Mouse (Mus musculus): ENCODE data around the gene Rpl13. TPM values are rescaled to one million over a fixed set of nuclear protein-coding genes. Genes with fewer than 3 reads are reported as not detected.
A peak's percentile ranks its signal among the peaks of the same experiment; 100 is the strongest.
"Not testable (repeated sequence)": the region's sequence is repeated elsewhere in the genome, so short reads cannot be mapped to it uniquely, and the experiment has no call there.

Rpl13 gene
- total and polyA plus RNA-seq, 3 experiments = 904 to 4,220 (median 3,523) TPM

- Histone ChIP-seq H3K4me3 (ENCODE audit: low read depth, low read length) (no peak overlapping the region), H3K36me3 (replicated peaks) (peaks cover 58% of the 10 kb centered on the region), H3K4me1 (ENCODE audit: insufficient read depth, low read depth, low read length) (peaks cover 24% of the 10 kb centered on the region), H3K27me3 (ENCODE audit: insufficient read depth, low read length) (no peaks in the 10 kb centered on the region), H3K9me3 (replicated peaks) (no peaks in the 10 kb centered on the region)
- no peak for ATAC-seq (ENCODE audit: extremely low read depth, insufficient number of reproducible peaks, low FRiP score, poor library complexity, severe bottlenecking)
- TF ChIP-seq GATA2 (IDR thresholded peaks at IDR 0.05; ENCODE audit: borderline replicate concordance, low read depth, low read length) (no peak), TAL1 (conservative IDR thresholded peaks at IDR 0.05; ENCODE audit: low read depth, low read length) (no peak), CTCF (IDR thresholded peaks at IDR 0.05; ENCODE audit: low read depth, low read length) (no peak), GATA1 (IDR thresholded peaks at IDR 0.05; ENCODE audit: borderline replicate concordance, low read length) (no peak), POLR2AphosphoS5 (IDR thresholded peaks at IDR 0.05; ENCODE audit: insufficient replicate concordance, low read depth, low read length) (no peak)
- no peak for DNase-seq (ENCODE audit: low spot score)
Measured at GRCm38 (mm10) chr8:123097216-123097615, 4.9 kb upstream of the Rpl13 start.

DNA sequence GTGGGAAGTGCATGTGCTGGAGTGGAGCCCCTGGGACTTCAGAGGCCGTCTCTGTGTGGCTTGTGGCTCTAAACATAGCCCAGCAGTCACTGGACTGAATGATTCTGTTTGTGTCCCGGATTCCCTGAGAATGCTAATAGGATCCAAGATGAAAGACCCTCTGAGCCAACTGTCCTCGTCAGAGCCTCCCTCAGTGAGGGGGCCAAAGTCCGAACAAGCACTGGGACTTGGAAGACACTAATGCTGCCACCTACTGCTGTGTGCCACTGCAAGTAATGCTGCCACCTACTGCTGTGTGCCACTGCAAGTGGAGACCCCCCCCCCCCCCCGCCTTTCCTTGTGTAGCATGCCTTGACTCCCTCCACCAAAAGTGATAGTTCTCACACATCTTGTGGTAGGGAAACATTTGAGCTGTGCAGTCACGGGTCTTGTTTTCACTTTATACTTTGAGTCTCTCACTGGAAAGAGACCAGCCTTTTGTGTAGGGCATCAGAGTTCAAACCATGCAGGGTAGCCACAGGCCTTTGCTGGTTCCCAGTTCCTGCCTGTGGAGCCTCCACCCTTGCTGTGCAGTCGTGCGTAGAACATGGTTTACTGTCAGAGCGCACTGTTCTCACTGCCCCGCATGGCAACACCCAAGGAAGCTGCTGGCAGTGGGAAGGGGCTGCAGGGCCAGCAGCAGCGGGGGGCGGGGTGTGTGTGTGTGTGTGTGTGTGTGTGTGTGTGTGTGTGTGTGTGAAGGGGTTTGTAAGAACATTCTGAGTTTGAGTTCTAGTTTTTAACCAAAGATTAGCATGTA, 4.2 kb upstream of the Rpl13 start:
- TF ChIP-seq CTCF (IDR thresholded peaks at IDR 0.05; ENCODE audit: low read depth, low read length) = no peak
- TF ChIP-seq GATA2 (IDR thresholded peaks at IDR 0.05; ENCODE audit: borderline replicate concordance, low read depth, low read length) = no peak
- no peak for TF ChIP-seq GATA1 (IDR thresholded peaks at IDR 0.05; ENCODE audit: borderline replicate concordance, low read length)
- no peak for TF ChIP-seq TAL1 (conservative IDR thresholded peaks at IDR 0.05; ENCODE audit: low read depth, low read length)
- no peak for TF ChIP-seq POLR2AphosphoS5 (IDR thresholded peaks at IDR 0.05; ENCODE audit: insufficient replicate concordance, low read depth, low read length)
- ATAC-seq (ENCODE audit: extremely low read depth, insufficient number of reproducible peaks, low FRiP score, poor library complexity, severe bottlenecking) = no peak
- Histone ChIP-seq H3K4me3 (ENCODE audit: low read depth, low read length) (peak overlapping the region; percentile 54; the same call in 1 of the 2 replicates), H3K4me1 (ENCODE audit: insufficient read depth, low read depth, low read length) (peaks cover 24% of the 10 kb centered on the region), H3K27me3 (ENCODE audit: insufficient read depth, low read length) (no peaks in the 10 kb centered on the region), H3K9me3 (replicated peaks) (no peaks in the 10 kb centered on the region), H3K36me3 (replicated peaks) (peaks cover 59% of the 10 kb centered on the region)
- DNase-seq (ENCODE audit: low spot score) = peak; percentile 34

DNA sequence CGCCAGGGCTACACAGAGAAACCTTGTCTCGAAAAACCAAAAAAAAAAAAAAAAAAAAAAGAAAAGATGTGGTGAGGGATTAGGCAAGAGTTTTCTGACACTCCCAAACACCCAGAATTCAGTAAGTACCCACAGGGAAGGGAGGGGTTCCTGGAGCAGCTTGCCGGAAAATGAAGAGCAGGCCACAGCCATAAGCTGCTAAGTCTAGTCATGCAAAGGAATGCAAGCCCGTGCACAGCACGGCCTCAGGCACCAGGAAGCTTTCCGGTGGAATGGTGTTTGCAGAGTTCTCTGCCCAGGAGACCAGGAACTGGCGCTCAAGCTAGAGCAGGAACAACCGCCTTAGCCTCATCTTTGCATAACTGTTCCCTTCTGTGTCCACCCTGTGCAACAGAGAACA, 1.9 kb upstream of the Rpl13 start:
- H3K27me3 ChIP-seq (ENCODE audit: insufficient read depth, low read length) = no peaks in the 10 kb centered on the region

DNA sequence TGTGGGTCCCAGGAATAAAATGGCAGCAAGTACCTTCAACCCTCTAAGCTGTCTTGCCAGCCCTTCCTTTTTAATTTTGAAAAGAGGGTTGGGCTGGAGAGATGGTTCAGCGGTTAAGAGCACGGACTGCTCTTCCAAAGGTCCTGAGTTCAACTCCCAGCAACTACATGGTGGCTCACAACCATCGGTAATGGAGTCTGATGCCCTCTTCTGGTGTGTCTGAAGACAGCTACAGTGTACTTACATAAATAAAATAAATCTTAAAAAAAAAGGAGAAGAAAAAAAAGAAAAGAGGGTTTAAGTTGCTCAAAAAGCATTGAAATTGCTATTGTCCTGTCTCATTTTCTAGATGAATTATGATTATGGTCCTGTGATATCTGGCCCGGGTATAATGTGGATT, 906 bp upstream of the Rpl13 start:
- H3K36me3 ChIP-seq (replicated peaks) = peaks cover 58% of the 10 kb centered on the region
- H3K4me3 ChIP-seq (ENCODE audit: low read depth, low read length) = no peak overlapping the region

More for the DNA sequence above, 1.9 kb upstream of the Rpl13 start:
- Histone ChIP-seq H3K4me3 (ENCODE audit: low read depth, low read length) (no peak overlapping the region), H3K4me1 (ENCODE audit: insufficient read depth, low read depth, low read length) (peaks cover 34% of the 10 kb centered on the region), H3K9me3 (replicated peaks) (no peaks in the 10 kb centered on the region), H3K36me3 (replicated peaks) (peaks cover 59% of the 10 kb centered on the region)
- TF ChIP-seq POLR2AphosphoS5 (IDR thresholded peaks at IDR 0.05; ENCODE audit: insufficient replicate concordance, low read depth, low read length) (no peak), GATA2 (IDR thresholded peaks at IDR 0.05; ENCODE audit: borderline replicate concordance, low read depth, low read length) (no peak), GATA1 (IDR thresholded peaks at IDR 0.05; ENCODE audit: borderline replicate concordance, low read length) (no peak), TAL1 (conservative IDR thresholded peaks at IDR 0.05; ENCODE audit: low read depth, low read length) (no peak), CTCF (IDR thresholded peaks at IDR 0.05; ENCODE audit: low read depth, low read length) (no peak)
- ATAC-seq (ENCODE audit: extremely low read depth, insufficient number of reproducible peaks, low FRiP score, poor library complexity, severe bottlenecking) = no peak
- no peak for DNase-seq (ENCODE audit: low spot score)

GRCm38 (mm10) chr8:123102855-123103254, 705 bp downstream of the Rpl13 start:
- not testable (repeated sequence) for DNase-seq (ENCODE audit: low spot score); H3K9me3 ChIP-seq (replicated peaks); ATAC-seq (ENCODE audit: extremely low read depth, insufficient number of reproducible peaks, low FRiP score, poor library complexity, severe bottlenecking); H3K27me3 ChIP-seq (ENCODE audit: insufficient read depth, low read length)
- Histone ChIP-seq H3K4me1 (ENCODE audit: insufficient read depth, low read depth, low read length) (peaks cover 31% of the 10 kb centered on the region), H3K4me3 (ENCODE audit: low read depth, low read length) (peak overlapping the region; percentile 90), H3K36me3 (replicated peaks) (peaks cover 46% of the 10 kb centered on the region)

More for the DNA sequence above, 906 bp upstream of the Rpl13 start:
- peaks cover 35% of the 10 kb centered on the region for H3K4me1 ChIP-seq (ENCODE audit: insufficient read depth, low read depth, low read length)
- H3K27me3 ChIP-seq (ENCODE audit: insufficient read depth, low read length) = no peaks in the 10 kb centered on the region
- ATAC-seq (ENCODE audit: extremely low read depth, insufficient number of reproducible peaks, low FRiP score, poor library complexity, severe bottlenecking) (no peak), DNase-seq (ENCODE audit: low spot score) (no peak)
- H3K9me3 ChIP-seq (replicated peaks) = no peaks in the 10 kb centered on the region
- TF ChIP-seq TAL1 (conservative IDR thresholded peaks at IDR 0.05; ENCODE audit: low read depth, low read length) (no peak), CTCF (IDR thresholded peaks at IDR 0.05; ENCODE audit: low read depth, low read length) (no peak), GATA2 (IDR thresholded peaks at IDR 0.05; ENCODE audit: borderline replicate concordance, low read depth, low read length) (no peak), POLR2AphosphoS5 (IDR thresholded peaks at IDR 0.05; ENCODE audit: insufficient replicate concordance, low read depth, low read length) (no peak), GATA1 (IDR thresholded peaks at IDR 0.05; ENCODE audit: borderline replicate concordance, low read length) (no peak)

DNA sequence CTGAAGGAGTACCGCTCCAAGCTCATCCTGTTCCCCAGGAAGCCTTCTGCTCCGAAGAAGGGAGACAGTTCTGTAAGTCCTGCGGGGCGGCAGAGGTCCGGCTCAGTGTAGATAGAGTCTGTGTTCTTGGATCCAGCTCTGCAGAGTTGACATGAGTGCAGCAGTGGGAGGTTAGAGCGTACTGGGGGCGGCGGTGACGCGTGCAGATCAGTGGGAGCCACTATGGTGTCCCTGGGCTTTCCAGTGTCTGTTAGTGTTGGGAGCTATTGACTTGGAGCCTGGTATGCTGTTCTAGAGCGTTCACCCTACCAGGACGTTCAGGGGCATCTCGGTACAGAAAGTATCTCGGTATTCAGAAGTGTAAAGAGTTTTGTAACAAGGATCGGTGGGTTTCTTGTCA, 1.1 kb downstream of the Rpl13 start:
- Histone ChIP-seq H3K27me3 (ENCODE audit: insufficient read depth, low read length) (no peaks in the 10 kb centered on the region), H3K9me3 (replicated peaks) (no peaks in the 10 kb centered on the region), H3K36me3 (replicated peaks) (peaks cover 43% of the 10 kb centered on the region), H3K4me1 (ENCODE audit: insufficient read depth, low read depth, low read length) (peaks cover 27% of the 10 kb centered on the region), H3K4me3 (ENCODE audit: low read depth, low read length) (peak overlapping the region; percentile 90)
- no peak for ATAC-seq (ENCODE audit: extremely low read depth, insufficient number of reproducible peaks, low FRiP score, poor library complexity, severe bottlenecking)
- no peak for DNase-seq (ENCODE audit: low spot score)
- TF ChIP-seq POLR2AphosphoS5 (IDR thresholded peaks at IDR 0.05; ENCODE audit: insufficient replicate concordance, low read depth, low read length) = 0 out of 2 replicates have a peak, but pooled peaks have one; percentile 45
- no peak for TF ChIP-seq GATA1 (IDR thresholded peaks at IDR 0.05; ENCODE audit: borderline replicate concordance, low read length)

Data from G1E (cell line).